Mouse (Mus musculus): ENCODE measurements around the gene Urah.

- TF ChIP-seq CTCF (IDR thresholded peaks at IDR 0.05; ENCODE audit: borderline replicate concordance, insufficient read depth, low read depth, low read length) = no peak
- no peak for TF ChIP-seq POLR2A (IDR thresholded peaks at IDR 0.05; ENCODE audit: borderline replicate concordance, insufficient read depth, low read length)
Observed at GRCm38 (mm10) chr7:140848591-140848990, 13.8 kb downstream of the Urah start.
